Mouse (Mus musculus): Measurements from ENCODE around the gene Ptx4. TPM values are rescaled to one million over a fixed set of nuclear protein-coding genes. Genes with fewer than 3 reads are reported as not detected.
"Not testable (repeated sequence)": the region's sequence is repeated elsewhere in the genome, so short reads cannot be mapped to it uniquely, and the experiment has no call there.

Gene Ptx4
- polyA plus RNA-seq, 1 experiment = 0.07 TPM

GRCm38 (mm10) chr17:25112423-25112810, 8.1 kb upstream of the Ptx4 start:
- WGBS = 77% methylated on average over 3 of the region's 3 CpGs
- DNase-seq (ENCODE audit: low read depth, low spot score) = no peak

GRCm38 (mm10) chr17:25114908-25115645, 5.5 kb upstream of the Ptx4 start:
- DNase-seq (ENCODE audit: low read depth, low spot score) = peak; percentile 21
- WGBS = 6% methylated on average over 23 of the region's 23 CpGs

- 5% methylated on average over 40 of the region's 40 CpGs for WGBS
Observed at GRCm38 (mm10) chr17:25115664-25116432, 4.7 kb upstream of the Ptx4 start, which contains the start of gene Telo2. Telo2 (minus strand) TSS chr17:25115967.

GRCm38 (mm10) chr17:25117263-25117662, 3.3 kb upstream of the Ptx4 start:
- DNase-seq (ENCODE audit: low read depth, low spot score) = no peak

More at GRCm38 (mm10) chr17:25115664-25116432, 4.7 kb upstream of the Ptx4 start, which contains the start of gene Telo2:
- peak; percentile 74 for DNase-seq (ENCODE audit: low read depth, low spot score)

GRCm38 (mm10) chr17:25123979-25124378, 3.4 kb downstream of the Ptx4 start:
- WGBS = 22% methylated on average over 7 of the region's 7 CpGs
- DNase-seq (ENCODE audit: low read depth, low spot score) = no peak

More at GRCm38 (mm10) chr17:25117263-25117662, 3.3 kb upstream of the Ptx4 start:
- WGBS = 47% methylated on average over 4 of the region's 4 CpGs

GRCm38 (mm10) chr17:25125442-25126060, 5.0 kb downstream of the Ptx4 start:
- 71% methylated on average over 3 of the region's 3 CpGs for WGBS
- DNase-seq (ENCODE audit: low read depth, low spot score) = not testable (repeated sequence)

- DNase-seq (ENCODE audit: low read depth, low spot score) = no peak
- WGBS = 22% methylated on average over 8 of the region's 8 CpGs
Observed at GRCm38 (mm10) chr17:25127079-25127478, 6.5 kb downstream of the Ptx4 start.

GRCm38 (mm10) chr17:25127681-25128080, 7.1 kb downstream of the Ptx4 start:
- DNase-seq (ENCODE audit: low read depth, low spot score) = no peak
- 61% methylated on average over 9 of the region's 9 CpGs for WGBS

- DNase-seq (ENCODE audit: low read depth, low spot score) = no peak
- WGBS = 91% methylated on average over 1 of the region's 1 CpGs
Observed at GRCm38 (mm10) chr17:25130060-25130459, 9.5 kb downstream of the Ptx4 start.

GRCm38 (mm10) chr17:25133275-25133698, 12.7 kb downstream of the Ptx4 start, which contains the start of gene Clcn7:
Clcn7 (plus strand) TSS chr17:25133391.
- under 1% methylated on average over 40 of the region's 40 CpGs for WGBS
- peak; percentile 75 for DNase-seq (ENCODE audit: low read depth, low spot score)

- no peak for DNase-seq (ENCODE audit: low read depth, low spot score)
- WGBS = 75% methylated on average over 6 of the region's 6 CpGs
Observed at GRCm38 (mm10) chr17:25135622-25136021, 15.1 kb downstream of the Ptx4 start.

- WGBS = 97% methylated on average over 1 of the region's 1 CpGs
Observed at GRCm38 (mm10) chr17:25138803-25139202, 18.2 kb downstream of the Ptx4 start.

GRCm38 (mm10) chr17:25139960-25140359, 19.4 kb downstream of the Ptx4 start:
- 69% methylated on average over 4 of the region's 4 CpGs for WGBS
- DNase-seq (ENCODE audit: low read depth, low spot score) = no peak

More at GRCm38 (mm10) chr17:25138803-25139202, 18.2 kb downstream of the Ptx4 start:
- DNase-seq (ENCODE audit: low read depth, low spot score) = no peak

- 88% methylated on average over 1 of the region's 1 CpGs for WGBS
- no peak for DNase-seq (ENCODE audit: low read depth, low spot score)
Observed at GRCm38 (mm10) chr17:25162161-25162560, 41.6 kb downstream of the Ptx4 start, which contains the start of gene Ccdc154. Ccdc154 (plus strand) TSS chr17:25162461.

GRCm38 (mm10) chr17:25163387-25163786, 42.8 kb downstream of the Ptx4 start:
- WGBS = 70% methylated on average over 7 of the region's 7 CpGs
- no peak for DNase-seq (ENCODE audit: low read depth, low spot score)

- DNase-seq (ENCODE audit: low read depth, low spot score) = no peak
- WGBS = 90% methylated on average over 3 of the region's 3 CpGs
Observed at GRCm38 (mm10) chr17:25164770-25165169, 44.2 kb downstream of the Ptx4 start.

- DNase-seq (ENCODE audit: low read depth, low spot score) = no peak
- WGBS = 26% methylated on average over 6 of the region's 6 CpGs
Observed at GRCm38 (mm10) chr17:25165970-25166671, 45.6 kb downstream of the Ptx4 start.

GRCm38 (mm10) chr17:25169706-25170105, 49.1 kb downstream of the Ptx4 start:
- 92% methylated on average over 2 of the region's 2 CpGs for WGBS
- DNase-seq (ENCODE audit: low read depth, low spot score) = no peak

GRCm38 (mm10) chr17:25172558-25172957, 52.0 kb downstream of the Ptx4 start:
- WGBS = 95% methylated on average over 3 of the region's 3 CpGs
- no peak for DNase-seq (ENCODE audit: low read depth, low spot score)

Measured in large intestine, adult 2 months (tissue).